ENCODE assay signal across 19 mouse cellular contexts in genomic region chr2:76238496-76238895, GRCm38 (mm10).
DNase-seq lines count a peak whose midpoint lies in the region; ATAC-seq lines count a peak whose summit lies in the region.
"Had no signal": no experiment of that assay in that cellular context is flagged by ENCODE, and none has a peak within 500 bp of the region (broad histone marks: within the 10 kb centered on the region; RNA-seq: fewer than 3 reads in every experiment).

No protein-coding gene starts in this region.

- H3K9ac ChIP-seq in kidney, embryonic 14.5 days (ENCODE audit: low read depth, low read length), result no peak overlapping the region
- H3K9ac ChIP-seq: embryonic facial prominence, embryonic 13.5 days; forebrain, embryonic 12.5 days; hindbrain, embryonic 13.5 days had no signal

- no peaks in the 10 kb centered on the region for H3K4me1 ChIP-seq in kidney, embryonic 14.5 days (ENCODE audit: control insufficient read depth, insufficient read depth, low read length)
- H3K4me1 ChIP-seq: embryonic facial prominence, embryonic 13.5 days; forebrain, embryonic 12.5 days; hindbrain, embryonic 13.5 days had no signal

- ATAC-seq in kidney, embryonic 14.5 days (ENCODE audit: low FRiP score, low TSS enrichment), result no peak

- no peaks in the 10 kb centered on the region for H3K27me3 ChIP-seq in kidney, embryonic 14.5 days (ENCODE audit: control insufficient read depth, insufficient read depth, low read length)
- H3K27me3 ChIP-seq: embryonic facial prominence, embryonic 13.5 days; forebrain, embryonic 12.5 days; hindbrain, embryonic 13.5 days had no signal

- no peaks in the 10 kb centered on the region for H3K36me3 ChIP-seq in kidney, embryonic 14.5 days (ENCODE audit: control insufficient read depth, insufficient read depth, low read length)
- H3K36me3 ChIP-seq: embryonic facial prominence, embryonic 13.5 days; forebrain, embryonic 12.5 days; G1E; heart, embryonic 10.5 days; hindbrain, embryonic 13.5 days had no signal

- no peak overlapping the region for H3K4me3 ChIP-seq in kidney, embryonic 14.5 days (ENCODE audit: low read length)
- H3K4me3 ChIP-seq: embryonic facial prominence, embryonic 13.5 days; forebrain, embryonic 12.5 days; heart, embryonic 10.5 days; hindbrain, embryonic 13.5 days had no signal

- WGBS in kidney, embryonic 14.5 days, result 91% methylated on average over 3 of the region's 3 CpGs

- no peak overlapping the region for H3K4me2 ChIP-seq in kidney, embryonic 14.5 days (replicated peaks; ENCODE audit: low read depth, low read length)
- H3K4me2 ChIP-seq: embryonic facial prominence, embryonic 13.5 days; forebrain, embryonic 12.5 days; hindbrain, embryonic 13.5 days had no signal

- peak; percentile 29 for DNase-seq in heart, adult 11 months
- no peak for DNase-seq in heart, postnatal 4 days
- DNase-seq in thymus, postnatal 14 days, result peak; percentile 23
- DNase-seq in thymus, postnatal 36 days, result no peak
- peak; percentile 59 for DNase-seq in naive thymus-derived CD4-positive, alpha-beta T cell, adult 2 months (ENCODE audit: low read depth)
- DNase-seq in layer of hippocampus, postnatal 36 days, result no peak
- DNase-seq: adrenal gland, postnatal 10 days; cerebellum, adult 11-12 months; cerebellum, adult 9-10 months; cerebellum, postnatal 25 days; gastrocnemius, postnatal 36 days; heart, adult 18-20 months; heart, postnatal 10 days had no signal

- no peaks in the 10 kb centered on the region for H3K9me3 ChIP-seq in kidney, embryonic 14.5 days (ENCODE audit: control insufficient read depth, low read length)
- H3K9me3 ChIP-seq: embryonic facial prominence, embryonic 13.5 days; forebrain, embryonic 12.5 days; G1E; heart, embryonic 10.5 days; hindbrain, embryonic 13.5 days had no signal

- no peak overlapping the region for H3K27ac ChIP-seq in kidney, embryonic 14.5 days (ENCODE audit: low read depth, low read length)
- H3K27ac ChIP-seq: embryonic facial prominence, embryonic 13.5 days; forebrain, embryonic 12.5 days; heart, embryonic 10.5 days; hindbrain, embryonic 13.5 days had no signal

Comparison
In these comparisons a context has a peak if more than half of its experiments do, and no peak if none do; other contexts are left out.
1. DNase-seq: peak in heart, adult 11 months (single experiment), thymus, postnatal 14 days (single experiment) and naive thymus-derived CD4-positive, alpha-beta T cell, adult 2 months (single experiment); none in heart, postnatal 4 days (single experiment), thymus, postnatal 36 days (0 of 2) and layer of hippocampus, postnatal 36 days (0 of 2).